Comparison of ENCODE assay signal across 10 mouse cellular contexts in the genomic region with DNA sequence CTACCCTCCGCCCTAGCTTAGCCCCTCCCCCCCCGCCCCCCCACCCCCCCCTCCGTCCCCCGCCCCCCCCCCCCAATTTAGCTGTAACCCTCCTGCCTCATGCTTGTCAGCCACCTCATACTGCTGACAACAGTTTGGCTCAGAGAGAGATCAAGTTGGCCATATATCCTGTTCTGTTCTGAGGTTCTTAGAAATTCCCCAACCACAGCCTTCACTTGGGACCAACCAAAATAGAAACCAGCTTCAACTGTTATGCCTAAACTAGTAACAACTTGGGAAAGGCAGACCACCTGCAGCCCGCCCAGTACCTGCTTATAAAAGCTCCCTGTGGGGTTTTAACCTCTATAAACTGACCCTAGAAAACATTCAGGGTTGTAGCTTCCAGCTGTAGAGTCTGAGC.
DNase-seq lines count a peak whose midpoint lies in the region; ATAC-seq and TF ChIP-seq lines count a peak whose summit lies in the region.
"Had no signal": no experiment of that assay in that cellular context is flagged by ENCODE, and none has a peak within 500 bp of the region (broad histone marks: within the 10 kb centered on the region; RNA-seq: fewer than 3 reads in every experiment).

No protein-coding gene starts in this region.

- H3K79me2 ChIP-seq in MEL (ENCODE audit: control insufficient read depth, insufficient read depth, low read length, poor library complexity): peaks cover 9% of the 10 kb centered on the region

- 13% methylated on average over 3 of the region's 5 CpGs for WGBS in kidney, embryonic 16.5 days
- 48% methylated on average over 2 of the region's 5 CpGs for WGBS in hindbrain, embryonic 11.5 days
- 38% methylated on average over 2 of the region's 5 CpGs for WGBS in midbrain, embryonic 13.5 days

- no peak for DNase-seq in kidney, adult 9 months
- no peak for DNase-seq in MEL (ENCODE audit: low read depth, low spot score)
- no peak for DNase-seq in hindbrain, embryonic 11.5 days (ENCODE audit: low spot score)
- DNase-seq in layer of hippocampus, adult 18-20 months (ENCODE audit: low spot score in 2 of 2): no peak
- no peak for DNase-seq in gastrocnemius, postnatal 25 days
- no peak for DNase-seq in layer of hippocampus, adult 11-12 months (ENCODE audit: low spot score)
- DNase-seq: adrenal gland, adult 2 months; kidney, postnatal 36 days had no signal

- no peak for TF ChIP-seq RAD21 in MEL (IDR thresholded peaks at IDR 0.05; ENCODE audit: low read depth, low read length)

- H3K9me3 ChIP-seq in kidney, embryonic 16.5 days (ENCODE audit: low read length): no peaks in the 10 kb centered on the region
- no peaks in the 10 kb centered on the region for H3K9me3 ChIP-seq in MEL (replicated peaks; ENCODE audit: insufficient read depth, low read length)
- no peaks in the 10 kb centered on the region for H3K9me3 ChIP-seq in hindbrain, embryonic 11.5 days (ENCODE audit: control insufficient read depth, low read length)
- H3K9me3 ChIP-seq in midbrain, embryonic 13.5 days: no peaks in the 10 kb centered on the region

- peaks cover 26% of the 10 kb centered on the region for H3K36me3 ChIP-seq in kidney, embryonic 16.5 days (ENCODE audit: insufficient read depth, low read length)
- H3K36me3 ChIP-seq in MEL (ENCODE audit: control insufficient read depth in 1 of 2, insufficient read depth in 2 of 2, low read length in 2 of 2): peaks cover 0 to 6% of the 10 kb centered on the region in 2 experiments; a peak in 2 of 4 replicates
- H3K36me3 ChIP-seq in hindbrain, embryonic 11.5 days (ENCODE audit: control insufficient read depth, insufficient read depth, low read length): no peaks in the 10 kb centered on the region
- H3K36me3 ChIP-seq in midbrain, embryonic 13.5 days: peaks cover 2% of the 10 kb centered on the region; the same call in 1 of the 2 replicates

- H3K4me1 ChIP-seq in kidney, embryonic 16.5 days (ENCODE audit: insufficient read depth, low read length): peaks cover 11% of the 10 kb centered on the region
- peaks cover 0 to 2% of the 10 kb centered on the region in 2 experiments; a peak in 1 of 4 replicates for H3K4me1 ChIP-seq in MEL (ENCODE audit: control insufficient read depth in 1 of 2, insufficient read depth in 2 of 2, low read length in 2 of 2)
- no peaks in the 10 kb centered on the region for H3K4me1 ChIP-seq in hindbrain, embryonic 11.5 days (replicated peaks; ENCODE audit: control insufficient read depth, insufficient read depth, low read length)
- H3K4me1 ChIP-seq in midbrain, embryonic 13.5 days (replicated peaks): no peaks in the 10 kb centered on the region

- no peak overlapping the region for H3K27ac ChIP-seq in kidney, embryonic 16.5 days (ENCODE audit: low read length)
- no peak overlapping the region for H3K27ac ChIP-seq in MEL (ENCODE audit: control insufficient read depth, low read depth, low read length)
- H3K27ac ChIP-seq in hindbrain, embryonic 11.5 days (ENCODE audit: low read depth, low read length): no peak overlapping the region
- H3K27ac ChIP-seq in midbrain, embryonic 13.5 days: no peak overlapping the region

- H3K4me3 ChIP-seq in kidney, embryonic 16.5 days (ENCODE audit: low read length): peak overlapping the region; percentile 67
- H3K4me3 ChIP-seq in MEL (ENCODE audit: control insufficient read depth in 1 of 2, insufficient read depth in 1 of 2, low read depth in 2 of 2, low read length in 2 of 2): peak overlapping the region in 1 of 2 experiments; percentile 52; a peak in 2 of 4 replicates
- H3K4me3 ChIP-seq in hindbrain, embryonic 11.5 days (ENCODE audit: low read depth, low read length): no peak overlapping the region
- H3K4me3 ChIP-seq in midbrain, embryonic 13.5 days (replicated peaks): no peak overlapping the region

- no peak for TF ChIP-seq POLR2A in MEL (IDR thresholded peaks at IDR 0.05; ENCODE audit: control insufficient read depth in 1 of 2, insufficient read depth in 1 of 2, low read depth in 1 of 2, low read length in 2 of 2, poor library complexity in 1 of 2)

- H3K9ac ChIP-seq in kidney, embryonic 16.5 days (replicated peaks; ENCODE audit: low read length): no peak overlapping the region
- H3K9ac ChIP-seq in MEL (ENCODE audit: control insufficient read depth, low read depth, low read length, poor library complexity, severe bottlenecking): peak overlapping the region; percentile 83; the same call in 1 of the 2 replicates
- H3K9ac ChIP-seq in hindbrain, embryonic 11.5 days (ENCODE audit: low read depth, low read length): no peak overlapping the region
- no peak overlapping the region for H3K9ac ChIP-seq in midbrain, embryonic 13.5 days (replicated peaks)

- TF ChIP-seq EP300 in MEL (IDR thresholded peaks at IDR 0.05; ENCODE audit: low read depth in 1 of 2, low read length in 2 of 2): no peak

- no peaks in the 10 kb centered on the region for H3K27me3 ChIP-seq in kidney, embryonic 16.5 days (ENCODE audit: insufficient read depth, low read length)
- H3K27me3 ChIP-seq in MEL (ENCODE audit: control insufficient read depth in 1 of 2, insufficient read depth in 2 of 2, low read length in 2 of 2): no peaks in the 10 kb centered on the region
- H3K27me3 ChIP-seq in hindbrain, embryonic 11.5 days (ENCODE audit: control insufficient read depth, insufficient read depth, low read length): no peaks in the 10 kb centered on the region
- H3K27me3 ChIP-seq in midbrain, embryonic 13.5 days: no peaks in the 10 kb centered on the region

- ATAC-seq in kidney, embryonic 16.5 days (ENCODE audit: low FRiP score, low TSS enrichment): no peak
- no peak for ATAC-seq in hindbrain, embryonic 11.5 days (ENCODE audit: low FRiP score)
- no peak for ATAC-seq in midbrain, embryonic 13.5 days

- no peak for TF ChIP-seq CTCF in MEL (IDR thresholded peaks at IDR 0.05 in 2 of 3, conservative IDR thresholded peaks at IDR 0.05 in 1 of 3; ENCODE audit: control insufficient read depth in 1 of 3, insufficient read depth in 1 of 3, low read depth in 2 of 3, low read length in 3 of 3, poor library complexity in 1 of 3, severe bottlenecking in 1 of 3)

- H3K4me2 ChIP-seq in kidney, embryonic 16.5 days (replicated peaks; ENCODE audit: low read depth, low read length): peak overlapping the region; percentile 59
- peak overlapping the region; percentile 48 for H3K4me2 ChIP-seq in hindbrain, embryonic 11.5 days (replicated peaks; ENCODE audit: low read depth, low read length)
- peak overlapping the region; percentile 65; the same call in 1 of the 2 replicates for H3K4me2 ChIP-seq in midbrain, embryonic 13.5 days (replicated peaks)

TF ChIP-seq in MEL, 35 proteins besides CTCF, POLR2A, EP300 and RAD21:
- TF ChIP-seq MAX (IDR thresholded peaks at IDR 0.05; ENCODE audit: low read length) (no peak), ETS1 (IDR thresholded peaks at IDR 0.05; ENCODE audit: low read depth, low read length) (no peak), MEF2A (IDR thresholded peaks at IDR 0.05; ENCODE audit: extremely low read depth, insufficient replicate concordance, low read depth, low read length, poor library complexity, severe bottlenecking) (no peak), MXI1 (IDR thresholded peaks at IDR 0.05; ENCODE audit: low read depth, low read length) (no peak), ZC3H11A (IDR thresholded peaks at IDR 0.05; ENCODE audit: low read depth, low read length) (no peak), USF2 (IDR thresholded peaks at IDR 0.05; ENCODE audit: borderline replicate concordance in 1 of 2, insufficient read depth in 1 of 2, low read depth in 1 of 2, low read length in 2 of 2) (no peak), CHD1 (IDR thresholded peaks at IDR 0.05; ENCODE audit: low read depth, low read length) (no peak), SIN3A (IDR thresholded peaks at IDR 0.05; ENCODE audit: low read length) (no peak), USF1 (IDR thresholded peaks at IDR 0.05; ENCODE audit: low read depth, low read length) (no peak), RCOR1 (IDR thresholded peaks at IDR 0.05; ENCODE audit: low read depth, low read length) (no peak), BHLHE40 (IDR thresholded peaks at IDR 0.05; ENCODE audit: borderline replicate concordance, low read depth, low read length) (no peak), TCF12 (IDR thresholded peaks at IDR 0.05; ENCODE audit: low read depth, low read length) (no peak), ZKSCAN1 (IDR thresholded peaks at IDR 0.05; ENCODE audit: low read depth, low read length) (no peak), MYC (IDR thresholded peaks at IDR 0.05; ENCODE audit: low read depth, low read length) (no peak), E2F4 (IDR thresholded peaks at IDR 0.05; ENCODE audit: borderline replicate concordance, low read depth, low read length) (no peak)
